Mouse (Mus musculus) heart, postnatal 25 days (tissue): Measurements from ENCODE around the gene Sema4b. TPM values are rescaled to one million over a fixed set of nuclear protein-coding genes. Genes with fewer than 3 reads are reported as not detected.

Experiments used
- DNase-seq: peaks from one replicate; pipeline ENCODE4 v3.0.0; 2022; ENCODE audit warnings: low spot score
- intact Hi-C: fragments of 180-260 bp; cut with DNase I; formaldehyde crosslinking; loops from one replicate; pipeline ENCODE4 v1.15.1; 2025
- total RNA-seq, 2 experiments: library from RNA; stranded (reverse); gene quantifications; 2 replicates each; pipeline ENCODE4 v1.2.3; 2021

The Sema4b gene
- total RNA-seq, 2 experiments from 2014 or later, result 11.0 to 12.7 TPM

GRCm38 (mm10) chr7:80193941-80194739 is 7.5 kb downstream of the Sema4b start:
- intact Hi-C loops, result no loop called here
- DNase-seq, result no peak

GRCm38 (mm10) chr7:80195146-80195545 is 8.5 kb downstream of the Sema4b start:
- intact Hi-C loops, result loop anchor here (5.0 kb wide), 1 partner anchor 53 kb away; no protein-coding TSS in a partner anchor
- DNase-seq, result no peak

GRCm38 (mm10) chr7:80195576-80196263 is 9.1 kb downstream of the Sema4b start:
- intact Hi-C loops, result loop anchor here (5.0 kb wide), 1 partner anchor 53 kb away; no protein-coding TSS in a partner anchor
- DNase-seq, result no peak

DNA sequence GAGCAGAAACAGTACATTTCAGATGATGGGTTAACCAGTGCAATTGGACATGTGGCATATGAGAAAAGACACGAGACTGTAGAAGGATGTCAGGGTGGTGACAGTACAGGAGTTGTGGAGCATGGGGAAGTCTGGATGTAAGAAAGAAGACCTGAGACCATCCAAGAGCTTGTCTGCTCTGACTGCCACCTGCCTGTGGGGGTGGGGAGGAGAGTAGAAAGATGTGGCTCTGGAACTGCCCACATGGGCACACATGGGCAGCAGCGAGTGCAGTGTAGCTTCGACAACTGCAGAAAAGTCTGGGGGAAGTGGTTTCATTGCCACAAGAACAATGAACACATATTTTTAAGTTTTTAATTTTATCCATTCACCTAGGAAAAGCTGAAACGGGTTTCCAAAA is 10.7 kb downstream of the Sema4b start:
- intact Hi-C loops, result loop anchor here (5.0 kb wide), 1 partner anchor 55 kb away; no protein-coding TSS in a partner anchor
- no peak for DNase-seq

DNA sequence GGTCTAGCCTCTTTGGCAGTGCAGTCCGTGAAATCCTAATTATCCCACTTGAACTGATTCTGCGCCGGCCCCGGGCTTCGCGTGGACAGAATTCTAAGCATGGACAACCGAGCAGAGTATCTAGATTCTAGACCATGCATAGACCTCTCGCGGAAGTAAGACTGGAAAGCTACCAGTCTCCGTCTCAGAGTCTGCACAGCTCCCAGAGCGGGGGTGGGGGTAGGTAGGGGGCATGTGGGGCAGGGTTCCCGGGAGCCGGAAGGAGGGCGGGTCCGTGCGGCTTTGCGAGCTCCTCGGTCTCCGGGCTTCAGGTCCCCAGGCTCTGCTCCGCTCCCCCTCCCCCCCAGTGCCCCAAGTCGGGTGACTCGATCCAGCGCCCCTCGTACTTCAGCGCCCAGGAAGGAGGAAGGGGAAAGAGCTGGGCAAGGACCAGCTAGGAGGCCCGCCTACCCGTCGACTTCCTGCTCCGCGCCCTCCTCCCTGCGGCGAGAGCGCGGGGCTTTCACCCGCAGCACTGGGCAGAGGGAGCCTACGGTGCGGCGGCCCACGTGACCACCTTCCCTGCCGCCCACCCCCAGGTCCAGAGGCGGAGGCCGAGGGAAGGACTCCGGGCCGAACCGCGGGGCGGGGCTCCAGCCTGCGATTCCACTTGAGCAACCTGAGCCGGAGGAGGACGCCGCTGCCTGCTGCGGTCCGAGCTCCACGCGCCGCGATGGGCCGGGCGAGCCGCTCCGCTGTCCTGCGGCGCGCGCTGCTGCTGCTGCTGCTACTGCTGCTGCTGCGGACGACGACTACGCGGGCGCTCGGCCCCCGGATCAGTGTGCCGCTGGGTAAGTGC is 11.5 kb downstream of the Sema4b start:
- intact Hi-C loops, result loop anchor here (5.0 kb wide), 1 partner anchor 56 kb away; no protein-coding TSS in a partner anchor
- DNase-seq, result peak; percentile 68

- intact Hi-C loops, result loop anchor here (5.0 kb wide), 1 partner anchor 57 kb away; no protein-coding TSS in a partner anchor
- no peak for DNase-seq
These were observed 12.2 kb downstream of the Sema4b start for GRCm38 (mm10) chr7:80198863-80199262.

- intact Hi-C loops, result loop anchor here (5.0 kb wide), 1 partner anchor 57 kb away; no protein-coding TSS in a partner anchor
- no peak for DNase-seq
These were observed 12.6 kb downstream of the Sema4b start for GRCm38 (mm10) chr7:80199286-80199685.

GRCm38 (mm10) chr7:80199851-80200587 is 13.4 kb downstream of the Sema4b start:
- intact Hi-C loops, result loop anchor here (5.0 kb wide), 1 partner anchor 58 kb away; no protein-coding TSS in a partner anchor
- no peak for DNase-seq

GRCm38 (mm10) chr7:80200588-80200945 is 13.9 kb downstream of the Sema4b start:
- intact Hi-C loops, result no loop called here

DNA sequence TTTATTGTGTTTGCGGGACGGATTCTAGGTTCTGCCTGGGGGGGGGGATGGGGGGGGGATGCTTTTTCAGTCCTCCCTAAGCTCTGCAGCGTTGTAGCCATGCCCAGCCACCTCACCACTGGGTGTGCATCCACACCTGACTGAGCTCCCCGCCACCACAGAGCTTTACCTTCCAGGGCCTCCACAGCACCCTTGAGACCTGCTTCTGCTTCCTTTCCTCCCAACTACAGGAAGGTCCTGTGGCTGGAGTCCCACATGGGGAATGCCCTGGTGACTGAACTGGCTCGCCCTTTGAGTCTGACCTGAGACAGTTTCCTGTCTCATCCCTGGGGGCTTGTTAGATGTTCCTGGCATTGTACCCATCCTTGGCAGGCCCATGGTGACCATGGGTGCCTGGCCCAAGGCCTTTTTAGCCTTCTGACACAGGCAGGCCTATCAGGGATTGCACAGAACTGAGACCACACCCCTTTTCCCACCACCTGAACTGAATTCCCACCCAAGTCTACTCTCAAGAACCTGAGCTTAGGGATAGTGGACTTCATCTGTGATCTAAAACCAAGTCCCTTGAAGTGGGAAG is 14.4 kb downstream of the Sema4b start:
- intact Hi-C loops, result no loop called here
- DNase-seq, result no peak

More at GRCm38 (mm10) chr7:80200588-80200945, 13.9 kb downstream of the Sema4b start:
- DNase-seq, result no peak

DNA sequence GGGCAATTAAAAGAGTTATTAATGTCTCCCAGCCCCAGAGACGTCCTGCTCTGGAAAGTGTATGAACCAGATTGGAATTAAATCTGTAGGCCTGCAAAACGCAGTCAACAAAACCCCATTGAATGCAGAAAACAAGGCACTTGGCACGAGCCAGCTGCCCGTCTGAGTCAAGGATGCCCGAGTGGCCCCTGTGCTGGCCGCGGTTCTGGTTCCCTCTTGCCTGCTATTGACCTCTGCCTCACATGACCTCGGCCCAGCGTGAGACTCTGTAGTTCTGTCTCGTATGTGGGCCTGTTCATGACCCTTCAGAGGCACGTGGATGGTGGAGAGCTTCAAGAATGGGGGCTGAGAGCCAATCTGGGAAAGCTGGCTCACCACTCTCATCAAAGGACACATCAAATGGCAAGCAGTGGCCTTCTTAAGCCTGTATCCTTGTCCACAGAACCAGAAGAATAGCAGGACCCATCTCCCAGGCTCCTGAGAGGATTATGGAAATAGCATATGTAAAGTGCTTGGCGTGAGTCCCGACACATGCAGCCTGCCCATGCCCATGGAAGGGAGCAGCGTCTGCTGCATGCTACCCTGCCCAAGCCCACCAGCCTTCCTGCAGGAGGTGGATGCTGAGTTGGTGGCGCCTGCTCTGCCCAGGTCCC is 15.4 kb downstream of the Sema4b start:
- intact Hi-C loops, result no loop called here
- DNase-seq, result no peak

GRCm38 (mm10) chr7:80202961-80203360 is 16.3 kb downstream of the Sema4b start:
- intact Hi-C loops, result no loop called here
- DNase-seq, result no peak

- intact Hi-C loops, result no loop called here
- DNase-seq, result no peak
These were observed 17.0 kb downstream of the Sema4b start for GRCm38 (mm10) chr7:80203638-80204096.

DNA sequence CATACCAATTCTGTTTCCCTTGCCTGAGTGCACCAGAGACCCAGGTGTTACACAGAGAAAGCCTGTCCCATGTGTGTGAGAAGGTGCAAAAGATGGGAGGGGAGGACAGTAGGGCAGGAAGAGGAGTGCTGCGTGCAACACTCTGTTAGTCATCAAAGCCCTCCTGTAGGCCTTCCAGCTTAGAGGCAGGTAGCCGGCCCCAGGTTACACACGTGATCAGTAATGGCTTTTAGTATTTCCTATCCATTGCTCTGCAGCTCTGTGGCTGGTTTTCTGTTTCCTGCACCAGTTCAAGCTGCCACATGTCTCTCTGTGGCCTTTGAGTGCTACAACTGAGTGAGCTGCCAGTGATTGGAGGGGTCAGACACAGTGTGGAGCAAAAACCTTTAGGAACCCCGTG is 17.7 kb downstream of the Sema4b start:
- intact Hi-C loops, result no loop called here
- no peak for DNase-seq

GRCm38 (mm10) chr7:80204961-80205360 is 18.3 kb downstream of the Sema4b start:
- intact Hi-C loops, result no loop called here
- DNase-seq, result no peak

GRCm38 (mm10) chr7:80205705-80206589 is 19.3 kb downstream of the Sema4b start:
- DNase-seq, result no peak
- intact Hi-C loops, result no loop called here

DNA sequence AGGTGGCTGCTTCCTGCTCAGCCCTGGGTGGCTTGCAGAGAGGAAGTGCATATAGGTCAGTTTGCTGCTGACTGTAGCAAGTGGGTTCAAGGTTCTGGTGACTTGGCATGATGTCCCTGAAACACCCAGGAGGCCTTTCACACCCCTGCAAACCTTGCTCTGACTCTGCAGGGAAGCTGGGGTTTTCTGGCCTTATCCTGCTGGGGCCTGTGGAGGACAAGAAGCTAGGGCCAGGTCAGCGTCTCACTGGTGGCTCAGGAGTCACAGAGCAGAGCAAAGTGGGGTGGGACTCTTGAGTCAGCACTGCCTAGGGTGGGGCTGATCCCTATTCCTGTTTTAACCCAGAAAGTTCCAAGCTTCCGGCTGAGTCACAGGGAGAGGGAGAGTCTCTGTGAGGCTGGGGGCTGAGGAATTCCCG is 20.7 kb downstream of the Sema4b start:
- DNase-seq, result no peak
- intact Hi-C loops, result no loop called here
